Mouse (Mus musculus) spleen, adult 2 months (tissue): ENCODE measurements at regions not wholly inside any gene's neighbourhood (a gene's known extent, or its start where the extent isn't known, plus 50 kb on each side); places are given as distances from the start of the nearest gene placed in this dataset.

Source experiments
- DNase-seq, 2 experiments: peaks; one replicate each; pipeline versions ENCODE4 v3.0.0 to v3.0.0-alpha.2; 2012 to 2021; ENCODE audit warnings: low spot score in 2 of 2, low read depth in 1 of 2
- H3K27ac ChIP-seq: fragments of 200-500 bp; 2 replicates; pipeline ENCODE4 v1.5.1; 2012; ENCODE audit warnings: low read length, inconsistent platforms; ENCODE audit not compliant: insufficient read depth
- H3K27me3 ChIP-seq: fragments of 200-500 bp; 2 replicates; pipeline ENCODE4 v1.6.1; 2012; ENCODE audit warnings: mild to moderate bottlenecking, moderate library complexity, low read length, inconsistent platforms; ENCODE audit not compliant: control insufficient read depth, insufficient read depth
- H3K36me3 ChIP-seq: fragments of 200-500 bp; 2 replicates; pipeline ENCODE4 v1.6.1; 2012; ENCODE audit warnings: mild to moderate bottlenecking, low read length, inconsistent platforms; ENCODE audit not compliant: control insufficient read depth, insufficient read depth
- H3K4me1 ChIP-seq: fragments of 200-500 bp; 2 replicates; pipeline ENCODE4 v1.6.1; 2011; ENCODE audit warnings: inconsistent platforms; ENCODE audit not compliant: control insufficient read depth, insufficient read depth, insufficient read length
- H3K4me3 ChIP-seq: fragments of 200-500 bp; 2 replicates; pipeline ENCODE4 v1.5.1; 2011; ENCODE audit warnings: mild to moderate bottlenecking, inconsistent platforms; ENCODE audit not compliant: insufficient read depth, insufficient read length; ENCODE audit errors: extremely low read depth
- CTCF ChIP-seq: fragments of 200-500 bp; IDR thresholded peaks from 2 replicates; pipeline ENCODE4 v1.5.1; 2011; ENCODE audit warnings: mild to moderate bottlenecking, inconsistent platforms; ENCODE audit not compliant: insufficient read depth, insufficient read length, insufficient replicate concordance; ENCODE audit errors: extremely low read depth
- POLR2A ChIP-seq: fragments of 200-500 bp; IDR thresholded peaks from 2 replicates; pipeline ENCODE4 v1.6.1; 2011; ENCODE audit warnings: low read depth, low read length, inconsistent platforms
- WGBS: fragments of 180-500 bp; shearing (Covaris S2); methylation state at CpG from one replicate; pipeline ENCODE4 v1.1.7; 2018; 5-methylcytosine and 5-hydroxymethylcytosine counted together

DNA sequence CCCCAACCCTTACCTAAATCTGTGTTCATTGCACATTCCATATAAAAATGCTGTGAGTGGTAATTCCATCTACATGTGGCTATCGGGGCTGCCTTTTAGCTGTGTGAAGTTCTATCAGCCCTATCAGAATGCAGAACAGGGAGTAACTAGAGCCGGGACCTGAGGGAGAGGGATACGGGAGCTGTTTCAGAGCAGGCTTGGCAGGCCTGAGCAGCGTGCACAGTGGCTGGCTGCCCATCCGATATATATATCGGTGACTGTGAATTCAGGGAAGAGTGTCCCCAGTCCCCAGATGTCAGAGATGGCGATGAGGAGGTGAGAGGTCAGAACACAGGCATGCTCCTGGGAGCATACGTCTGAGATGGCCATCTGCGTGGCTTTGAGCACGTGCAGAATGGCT, 79.0 kb downstream of the Arl4c start:
- WGBS, result 93% methylated on average over 10 of the region's 10 CpGs
- Histone ChIP-seq H3K27me3 (no peaks in the 10 kb centered on the region), H3K36me3 (no peaks in the 10 kb centered on the region), H3K27ac (no peak overlapping the region), H3K4me3 (no peak overlapping the region), H3K4me1 (peaks cover 5% of the 10 kb centered on the region; the same call in 1 of the 2 replicates)
- no peak for TF ChIP-seq CTCF
- no peak for TF ChIP-seq POLR2A
- DNase-seq, result no peak

DNA sequence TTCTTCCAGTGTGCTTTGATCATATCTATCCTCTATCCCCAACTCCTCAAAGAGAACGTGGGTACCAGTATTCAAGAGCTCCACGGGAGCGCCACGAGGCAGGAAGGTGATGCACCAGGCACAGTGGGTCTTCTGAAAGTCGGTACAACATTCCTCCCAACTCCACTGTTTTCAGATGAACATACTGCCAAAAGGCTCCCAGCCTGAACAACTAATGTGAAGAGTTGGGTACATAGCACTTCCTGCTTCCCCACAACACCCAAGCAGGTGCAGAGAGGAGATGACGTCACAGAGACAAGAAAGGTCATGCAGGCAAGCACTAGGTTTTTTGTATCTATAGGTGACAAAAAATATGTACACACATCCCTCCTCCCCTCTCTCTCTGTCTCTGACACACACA, 79.7 kb downstream of the Arl4c start:
- DNase-seq, result peak in 1 of 2 experiments; percentile 60
- 63% methylated on average over 6 of the region's 6 CpGs for WGBS
- no peaks in the 10 kb centered on the region for H3K27me3 ChIP-seq
- no peak overlapping the region for H3K4me3 ChIP-seq
- peak overlapping the region; percentile 67 for H3K27ac ChIP-seq
- H3K4me1 ChIP-seq, result peaks cover 5% of the 10 kb centered on the region; the same call in 1 of the 2 replicates
- no peak for TF ChIP-seq CTCF
- no peak for TF ChIP-seq POLR2A
- H3K36me3 ChIP-seq, result no peaks in the 10 kb centered on the region

DNA sequence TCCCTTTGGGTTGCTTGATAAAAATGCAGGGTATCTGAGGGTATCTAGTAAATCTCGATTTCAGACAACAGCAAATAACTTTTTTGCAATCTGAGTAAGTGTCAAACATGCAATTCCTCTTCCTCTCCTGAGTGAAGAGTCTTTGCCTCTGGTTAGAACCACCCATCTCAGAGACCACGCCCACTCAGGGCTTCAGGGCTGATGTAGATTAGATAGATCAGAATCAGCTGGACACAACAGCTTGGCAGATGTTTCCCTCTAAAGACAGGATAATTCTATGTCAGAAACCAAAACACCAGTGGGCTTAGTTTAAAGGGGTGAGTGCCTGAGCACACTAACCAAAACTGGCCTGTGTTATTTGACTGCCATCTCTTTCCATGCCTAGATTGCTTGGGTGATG, 80.8 kb downstream of the Arl4c start:
- no peaks in the 10 kb centered on the region for H3K27me3 ChIP-seq
- peak overlapping the region; percentile 31; the same call in 1 of the 2 replicates for H3K27ac ChIP-seq
- H3K4me1 ChIP-seq, result peaks cover 5% of the 10 kb centered on the region; the same call in 1 of the 2 replicates
- no peak overlapping the region for H3K4me3 ChIP-seq
- no peaks in the 10 kb centered on the region for H3K36me3 ChIP-seq
- 46% methylated on average over 2 of the region's 2 CpGs for WGBS
- DNase-seq, result no peak
- TF ChIP-seq POLR2A (no peak), CTCF (no peak)

DNA sequence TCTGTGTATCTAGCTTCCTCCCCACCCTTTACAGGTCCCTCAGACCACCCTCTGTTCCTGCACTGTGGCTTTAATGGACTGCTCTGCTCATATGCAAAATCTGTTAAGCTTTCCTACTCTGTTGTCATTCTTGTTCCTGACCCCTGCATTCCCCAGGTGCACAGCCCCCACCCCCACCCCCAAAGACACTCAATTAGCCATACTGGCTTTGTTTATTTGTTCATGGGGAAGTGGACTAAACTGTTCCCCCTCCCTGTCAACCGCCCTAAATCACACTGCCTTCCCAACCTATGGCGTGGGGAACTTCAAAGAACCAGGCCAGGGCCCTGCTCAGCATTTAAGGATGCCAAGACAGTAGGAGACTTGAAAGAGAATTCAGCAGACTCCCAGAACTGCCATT, 89.0 kb downstream of the Arl4c start:
- no peak overlapping the region for H3K27ac ChIP-seq
- no peak overlapping the region for H3K4me3 ChIP-seq
- no peak for DNase-seq
- WGBS, result 73% methylated on average over 2 of the region's 2 CpGs
- no peak for TF ChIP-seq CTCF
- no peak for TF ChIP-seq POLR2A
- peaks cover 4% of the 10 kb centered on the region; the same call in 1 of the 2 replicates for H3K4me1 ChIP-seq
- no peaks in the 10 kb centered on the region for H3K36me3 ChIP-seq
- H3K27me3 ChIP-seq, result no peaks in the 10 kb centered on the region

DNA sequence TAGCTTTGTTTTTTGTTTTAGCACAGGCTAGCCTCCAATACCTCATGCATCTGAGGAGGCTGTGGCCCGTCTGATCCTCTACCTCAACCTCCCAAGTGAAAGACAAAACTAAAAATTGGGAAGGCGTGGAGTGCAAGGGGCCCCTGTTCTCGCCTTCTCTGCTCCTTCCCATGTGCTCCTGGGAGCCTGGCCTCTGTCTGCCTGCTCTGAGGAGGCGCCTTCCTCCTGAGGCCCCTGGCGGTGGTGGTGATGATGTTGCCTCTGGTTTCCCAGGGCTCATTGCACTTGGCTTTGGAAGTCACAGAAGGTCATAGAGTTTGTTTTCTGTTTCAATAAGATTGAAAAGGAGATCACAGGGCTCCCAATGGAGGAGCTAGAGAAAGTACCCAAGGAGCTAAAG, 90.8 kb downstream of the Arl4c start:
- Histone ChIP-seq H3K4me3 (no peak overlapping the region), H3K27ac (no peak overlapping the region), H3K4me1 (peaks cover 4% of the 10 kb centered on the region; the same call in 1 of the 2 replicates), H3K36me3 (no peaks in the 10 kb centered on the region), H3K27me3 (no peaks in the 10 kb centered on the region)
- WGBS, result 87% methylated on average over 5 of the region's 5 CpGs
- no peak for DNase-seq
- TF ChIP-seq POLR2A (no peak), CTCF (no peak)

DNA sequence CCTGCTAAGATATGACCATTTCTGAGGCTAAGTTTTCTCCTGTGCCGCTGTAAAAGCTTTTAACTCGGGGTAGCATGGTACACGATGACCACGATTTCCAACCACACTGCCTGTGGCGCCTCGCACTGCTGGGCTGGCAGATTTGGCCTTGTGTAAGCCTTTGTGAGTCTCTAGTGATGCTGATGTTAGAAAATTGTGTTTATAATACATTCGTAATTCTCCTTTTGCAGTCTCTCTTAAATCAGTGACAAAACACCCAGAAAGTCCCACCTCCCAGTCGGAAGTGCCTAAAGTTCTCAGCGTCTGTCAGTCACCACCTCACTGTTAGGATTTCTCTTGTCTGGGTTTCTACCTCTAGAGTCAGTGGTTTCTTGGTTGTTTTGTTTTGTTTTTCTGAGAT, 91.2 kb downstream of the Arl4c start:
- TF ChIP-seq CTCF (no peak), POLR2A (no peak)

DNA sequence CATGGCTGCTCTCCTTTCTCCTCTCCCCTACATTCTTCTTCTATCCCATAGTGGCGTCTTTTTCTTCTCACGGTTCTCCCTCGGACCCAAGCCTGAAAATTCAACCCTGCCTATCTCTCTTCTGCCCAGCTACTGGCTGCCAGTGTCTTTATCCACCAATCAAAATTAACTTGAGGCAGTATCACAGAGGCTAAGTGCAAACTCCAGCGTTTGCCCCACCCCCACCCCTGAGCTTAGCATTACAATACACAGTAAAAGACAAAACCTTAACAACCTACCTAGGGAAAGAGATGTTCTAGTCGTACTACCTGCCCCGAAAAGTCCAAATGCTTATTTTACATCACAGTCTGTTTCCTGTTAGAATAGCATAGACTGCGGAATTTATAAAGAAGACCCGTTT, 93.2 kb downstream of the Arl4c start:
- H3K4me1 ChIP-seq, result peaks cover 4% of the 10 kb centered on the region; the same call in 1 of the 2 replicates
- WGBS, result 82% methylated on average over 8 of the region's 8 CpGs
- H3K27ac ChIP-seq, result no peak overlapping the region
- DNase-seq, result no peak
- no peak for TF ChIP-seq CTCF
- no peak for TF ChIP-seq POLR2A
- no peak overlapping the region for H3K4me3 ChIP-seq
- no peaks in the 10 kb centered on the region for H3K36me3 ChIP-seq
- no peaks in the 10 kb centered on the region for H3K27me3 ChIP-seq

More for the DNA sequence above, 91.2 kb downstream of the Arl4c start:
- DNase-seq, result no peak
- WGBS, result 64% methylated on average over 9 of the region's 9 CpGs
- H3K27me3 ChIP-seq, result no peaks in the 10 kb centered on the region
- no peak overlapping the region for H3K4me3 ChIP-seq
- H3K27ac ChIP-seq, result no peak overlapping the region
- no peaks in the 10 kb centered on the region for H3K36me3 ChIP-seq
- peaks cover 4% of the 10 kb centered on the region; the same call in 1 of the 2 replicates for H3K4me1 ChIP-seq
